Mouse (Mus musculus): ENCODE data around the gene Lpcat3.
A peak's percentile ranks its signal among the peaks of the same experiment; 100 is the strongest.
"Not testable (repeated sequence)": the region's sequence is repeated elsewhere in the genome, so short reads cannot be mapped to it uniquely, and the experiment has no call there.

Gene Lpcat3

GRCm38 (mm10) chr6:124678769-124679168 is 15.9 kb downstream of the Lpcat3 start:
- DNase-seq (ENCODE audit: low spot score in 2 of 2) = no peak

- DNase-seq (ENCODE audit: low spot score in 2 of 2) = no peak
Observed at GRCm38 (mm10) chr6:124679486-124679885, 16.7 kb downstream of the Lpcat3 start.

DNA sequence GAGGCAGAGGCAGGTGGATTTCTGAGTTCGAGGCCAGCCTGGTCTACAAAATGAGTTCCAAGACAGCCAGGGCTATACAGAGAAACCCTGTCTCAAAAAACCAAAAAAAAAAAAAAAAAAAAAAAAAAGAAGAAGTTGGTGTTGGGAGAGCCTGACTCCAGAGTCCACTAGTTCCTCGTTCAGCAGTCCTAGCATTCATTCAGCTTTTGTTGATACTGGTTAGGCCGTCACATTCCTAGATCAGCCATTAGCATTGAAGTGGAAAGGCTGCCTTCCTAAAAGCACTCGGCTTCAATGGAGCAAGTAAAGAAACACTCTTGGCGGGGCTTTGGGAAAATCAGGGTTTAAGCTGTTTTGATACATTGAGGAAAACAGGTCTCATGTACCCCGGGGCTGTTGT is 19.5 kb downstream of the Lpcat3 start:
- not testable (repeated sequence) for DNase-seq (ENCODE audit: low spot score in 2 of 2)

DNA sequence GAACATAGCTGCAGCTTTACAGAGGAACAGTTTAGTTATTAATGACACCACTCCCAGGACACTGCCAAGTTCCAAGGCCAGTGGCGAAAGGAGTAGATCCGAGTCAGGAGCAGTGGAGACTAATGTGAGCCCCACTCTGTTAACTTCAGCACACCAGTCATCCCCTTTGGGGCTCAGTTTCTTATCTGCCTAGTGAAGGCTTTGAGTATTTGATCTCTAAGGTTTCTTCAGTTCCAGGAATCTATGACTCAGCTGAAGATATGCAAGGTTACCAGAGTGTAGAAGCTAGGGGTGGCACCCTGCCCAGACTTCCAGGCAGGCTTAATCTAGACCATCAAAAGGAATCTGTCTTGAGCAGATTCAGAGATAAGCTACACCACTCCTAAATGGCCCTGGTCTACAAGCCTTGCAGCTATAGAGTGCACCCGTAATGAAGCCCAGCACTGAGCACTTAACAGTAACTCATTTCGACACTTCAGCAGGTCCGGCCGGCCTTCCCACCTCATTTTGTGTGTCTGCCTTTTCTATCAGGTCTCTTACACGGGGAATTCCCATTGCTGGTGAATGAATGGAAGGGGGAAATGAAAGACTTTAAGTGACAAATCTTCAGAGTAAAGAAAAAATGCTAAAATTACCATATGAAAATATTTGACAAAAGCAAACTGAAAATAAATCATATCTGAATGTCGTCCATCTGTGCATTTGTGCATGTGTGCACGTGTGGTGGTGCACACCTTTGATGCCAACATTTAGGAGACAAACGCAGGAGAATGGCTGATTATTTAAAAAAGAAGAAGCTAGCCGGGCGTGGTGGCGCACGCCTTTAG is 21.0 kb downstream of the Lpcat3 start:
- DNase-seq (ENCODE audit: low spot score in 2 of 2) = no peak

DNA sequence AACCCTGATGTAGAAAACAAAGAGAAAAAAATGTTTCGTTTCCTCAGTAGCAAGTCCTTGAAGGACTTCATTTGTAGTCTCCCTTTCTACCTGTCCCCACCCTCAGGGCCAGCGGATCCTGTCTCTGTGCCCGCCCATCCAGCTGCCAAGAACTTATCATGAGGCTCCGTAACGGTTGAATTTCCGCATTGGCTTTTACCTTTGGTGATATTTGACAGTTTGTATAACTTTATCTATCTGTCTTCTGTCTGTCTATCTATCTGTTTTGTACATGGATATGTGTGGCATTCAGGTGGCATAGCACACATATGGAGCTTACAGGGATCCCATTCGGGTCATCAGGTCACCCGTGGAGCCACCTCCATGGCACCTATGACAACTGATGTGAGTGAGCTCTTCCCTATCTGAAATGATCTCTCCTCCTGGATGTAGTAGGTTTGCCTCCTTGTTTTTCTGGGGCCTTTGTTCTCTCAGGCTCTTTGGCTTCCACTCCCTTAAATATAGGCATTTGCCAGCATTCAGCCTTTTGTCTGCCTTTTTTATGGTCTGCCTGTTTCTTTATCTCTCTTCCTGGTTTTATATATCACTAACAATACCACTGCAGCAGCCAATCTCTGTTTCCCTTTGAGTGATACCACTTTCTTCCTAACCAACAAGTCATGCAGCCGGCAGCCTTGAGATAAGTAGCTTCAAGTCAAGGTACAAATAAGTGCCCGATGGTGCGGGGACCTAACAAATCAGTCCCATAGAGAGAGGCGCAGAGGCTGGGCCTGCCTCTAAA is 23.0 kb downstream of the Lpcat3 start:
- no peak for DNase-seq (ENCODE audit: low spot score in 2 of 2)

DNA sequence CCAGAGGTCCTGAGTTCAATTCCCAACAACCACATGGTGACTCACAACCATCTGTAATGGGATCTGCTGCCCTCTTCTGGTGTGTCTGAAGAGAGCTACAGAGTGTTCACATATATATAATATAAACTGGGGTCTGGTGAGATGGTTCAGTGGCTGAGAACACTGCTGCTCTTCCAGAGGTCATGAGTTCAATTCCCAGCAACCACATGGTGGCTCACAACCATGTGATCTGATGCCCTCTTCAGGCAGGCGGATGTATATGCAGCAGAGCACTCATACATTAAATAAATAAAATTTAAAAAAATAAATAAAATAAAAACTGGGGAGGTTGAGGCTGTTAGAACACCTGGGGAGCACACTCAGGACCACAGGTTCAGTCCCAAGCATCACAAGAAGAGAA is 23.8 kb downstream of the Lpcat3 start:
- DNase-seq (ENCODE audit: low spot score in 2 of 2) = not testable (repeated sequence)

- DNase-seq (ENCODE audit: low spot score in 2 of 2) = no peak
Observed at GRCm38 (mm10) chr6:124688151-124688758, 25.4 kb downstream of the Lpcat3 start.

- no peak for DNase-seq (ENCODE audit: low spot score in 2 of 2)
Observed at GRCm38 (mm10) chr6:124689011-124689410, 26.2 kb downstream of the Lpcat3 start.

DNA sequence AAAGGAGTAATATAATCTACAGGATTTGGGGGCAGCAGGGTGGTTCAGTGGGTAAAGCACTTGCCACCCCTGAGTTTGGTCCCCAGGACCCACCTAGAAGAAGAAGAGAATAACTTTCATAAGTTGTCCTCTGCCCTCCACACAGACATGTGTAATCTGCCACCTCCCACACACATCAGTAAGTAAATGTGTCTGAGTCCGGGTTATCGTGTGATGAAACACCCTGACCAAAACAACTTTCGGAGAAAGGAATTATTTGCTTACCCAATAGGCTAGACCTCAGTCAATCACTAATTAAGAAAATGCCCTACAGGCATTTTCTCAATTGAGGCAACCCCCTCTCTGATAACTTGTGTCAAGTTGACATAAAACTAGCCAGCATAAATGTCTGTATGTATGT is 27.7 kb downstream of the Lpcat3 start:
- DNase-seq (ENCODE audit: low spot score in 2 of 2) = no peak

- DNase-seq (ENCODE audit: low spot score in 2 of 2) = no peak
Observed at GRCm38 (mm10) chr6:124693243-124693981, 30.6 kb downstream of the Lpcat3 start.

GRCm38 (mm10) chr6:124694166-124694955 is 31.5 kb downstream of the Lpcat3 start:
- DNase-seq (ENCODE audit: low spot score in 2 of 2) = no peak

GRCm38 (mm10) chr6:124696441-124697150 is 33.8 kb downstream of the Lpcat3 start:
- no peak for DNase-seq (ENCODE audit: low spot score in 2 of 2)

DNA sequence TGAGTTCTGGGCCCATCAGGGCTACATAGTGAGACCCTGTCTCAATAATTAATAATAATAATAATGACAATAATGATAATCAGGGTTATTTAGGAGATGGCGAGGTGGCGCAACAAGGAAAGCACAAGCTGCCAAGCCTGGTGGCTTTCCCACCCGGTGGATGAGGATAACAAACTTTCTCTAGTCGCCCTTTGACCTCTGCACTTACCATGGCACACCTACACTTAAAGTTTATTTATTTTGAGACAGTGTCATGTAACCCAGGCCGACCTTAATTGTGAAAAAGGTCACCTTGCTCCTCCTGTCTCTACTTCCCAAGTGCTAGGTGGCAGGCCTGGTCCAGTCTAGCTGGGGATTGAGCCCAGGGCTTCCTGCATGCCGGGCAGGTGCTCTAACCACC is 35.9 kb downstream of the Lpcat3 start:
- no peak for DNase-seq (ENCODE audit: low spot score in 2 of 2)

DNA sequence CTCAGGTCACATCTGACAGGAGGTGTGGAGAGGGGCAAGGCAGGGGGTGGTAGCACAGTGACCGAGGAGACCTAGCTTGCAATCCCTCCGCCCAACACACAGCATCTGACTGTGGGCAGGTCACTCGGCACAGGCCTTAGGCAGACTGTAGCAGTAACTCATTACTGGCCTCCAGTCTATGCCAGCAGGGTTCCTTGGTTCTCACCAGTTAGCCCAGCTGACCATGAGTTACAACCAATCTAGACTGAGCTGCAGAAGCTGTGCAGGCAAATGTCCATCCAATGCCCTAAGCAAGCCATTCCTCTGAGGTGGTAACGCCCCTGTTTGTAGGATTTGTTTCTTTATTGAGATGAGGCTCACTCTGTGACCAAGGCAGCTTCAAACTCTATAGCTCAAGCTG is 36.5 kb downstream of the Lpcat3 start:
- DNase-seq (ENCODE audit: low spot score in 2 of 2) = no peak

- no peak for DNase-seq (ENCODE audit: low spot score in 2 of 2)
Observed at GRCm38 (mm10) chr6:124699962-124700610, 37.3 kb downstream of the Lpcat3 start.

DNA sequence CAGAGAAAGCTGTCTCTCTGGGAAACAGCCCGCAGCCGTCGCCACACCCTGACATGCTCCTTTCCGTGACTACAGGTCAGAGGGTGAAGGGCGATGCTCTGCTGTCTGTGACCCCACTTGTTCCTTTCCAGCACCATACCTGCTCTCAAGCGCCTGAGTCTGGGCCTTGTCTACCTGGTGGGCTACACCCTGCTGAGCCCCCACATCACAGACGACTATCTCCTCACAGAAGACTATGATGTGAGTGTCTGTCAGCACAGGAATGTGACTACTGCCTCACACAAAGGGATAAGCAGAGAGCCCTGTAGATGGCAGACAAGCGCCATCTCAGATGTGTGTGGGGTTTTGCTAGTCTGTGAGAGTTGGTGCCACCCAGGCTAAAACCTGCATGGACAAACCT is 38.5 kb downstream of the Lpcat3 start:
- peak in 1 of 2 experiments; percentile 49 for DNase-seq (ENCODE audit: low spot score in 2 of 2)

DNA sequence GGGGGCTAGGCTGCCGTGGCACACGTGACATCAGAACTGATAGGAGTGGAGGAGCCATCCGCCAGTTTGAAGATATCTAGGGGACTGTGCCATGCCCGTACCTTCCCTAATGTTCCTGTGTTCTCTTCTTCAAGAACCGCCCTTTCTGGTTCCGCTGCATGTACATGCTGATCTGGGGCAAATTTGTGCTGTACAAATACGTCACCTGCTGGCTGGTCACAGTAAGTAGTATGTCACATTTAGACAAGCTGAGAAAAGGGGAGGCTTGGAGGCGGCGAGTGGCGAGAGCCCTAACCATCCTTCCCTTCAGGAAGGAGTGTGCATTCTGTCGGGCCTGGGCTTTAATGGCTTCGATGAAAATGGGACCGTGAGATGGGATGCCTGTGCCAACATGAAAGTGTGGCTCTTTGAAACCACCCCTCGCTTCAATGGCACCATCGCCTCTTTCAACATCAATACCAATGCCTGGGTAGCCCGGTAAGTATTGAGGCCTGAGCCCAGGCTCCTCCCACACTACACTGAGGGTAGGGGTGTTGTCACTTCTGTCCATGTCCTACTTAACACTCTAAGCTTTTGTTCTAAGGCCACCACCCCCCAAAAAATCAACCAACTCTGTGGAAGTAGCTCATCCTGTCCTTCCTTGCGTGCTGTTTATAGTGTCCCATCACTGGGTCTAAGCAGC is 39.4 kb downstream of the Lpcat3 start:
- no peak for DNase-seq (ENCODE audit: low spot score in 2 of 2)

DNA sequence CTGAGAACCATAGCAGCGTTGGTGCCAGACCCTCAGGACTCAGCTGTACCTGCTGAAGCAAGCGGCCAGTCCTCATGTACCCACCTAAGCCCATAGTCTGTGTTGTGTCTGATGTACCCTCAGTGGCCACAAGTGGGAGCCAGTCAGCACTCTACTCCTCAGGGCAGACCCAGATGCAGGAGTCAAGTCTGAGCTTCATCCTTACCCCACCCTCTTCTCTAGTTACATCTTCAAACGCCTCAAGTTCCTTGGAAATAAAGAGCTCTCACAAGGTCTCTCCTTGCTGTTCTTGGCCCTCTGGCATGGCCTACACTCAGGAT is 39.9 kb downstream of the Lpcat3 start:
- peak; percentile 68 to 80 for DNase-seq (ENCODE audit: low spot score in 2 of 2)

- DNase-seq (ENCODE audit: low spot score in 2 of 2) = no peak
Observed at GRCm38 (mm10) chr6:124703789-124704188, 41.0 kb downstream of the Lpcat3 start.
